Mouse (Mus musculus): ENCODE measurements around the gene 1700037H04Rik.

DNA sequence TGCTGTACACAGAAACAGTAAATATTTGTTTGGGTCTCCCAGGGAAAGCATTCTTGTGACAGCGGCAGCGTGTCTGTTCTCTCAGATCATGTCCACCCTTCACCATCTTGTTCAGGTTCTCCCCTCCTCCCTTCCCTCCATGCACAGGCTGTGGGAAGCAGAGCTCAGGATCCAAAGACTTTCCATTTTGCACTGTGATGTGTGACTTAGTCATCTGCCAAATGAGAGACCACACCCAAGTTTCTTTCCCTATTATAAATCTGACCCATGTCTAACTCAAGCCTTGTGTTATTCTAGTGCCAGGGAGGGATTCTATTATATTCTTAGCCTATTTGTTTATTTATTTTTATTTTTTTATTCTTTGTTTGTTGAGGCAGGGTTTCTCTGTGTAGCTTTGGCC lies 48.5 kb upstream of the 1700037H04Rik start:
- TF ChIP-seq POLR2A (IDR thresholded peaks at IDR 0.05; ENCODE audit: insufficient read depth, low read depth, low read length) (no peak), CTCF (IDR thresholded peaks at IDR 0.05) (no peak), EP300 (IDR thresholded peaks at IDR 0.05; ENCODE audit: insufficient read depth, low read depth, low read length) (no peak)

Data from heart, adult 2 months (tissue).